Mouse (Mus musculus) lung, postnatal 25 days (tissue): ENCODE data around the gene Zfp385b.
A peak's percentile ranks its signal among the peaks of the same experiment; 100 is the strongest.

Source experiments
- DNase-seq: peaks from one replicate; pipeline ENCODE4 v3.0.0; 2022; ENCODE audit warnings: low spot score

The Zfp385b gene

DNA sequence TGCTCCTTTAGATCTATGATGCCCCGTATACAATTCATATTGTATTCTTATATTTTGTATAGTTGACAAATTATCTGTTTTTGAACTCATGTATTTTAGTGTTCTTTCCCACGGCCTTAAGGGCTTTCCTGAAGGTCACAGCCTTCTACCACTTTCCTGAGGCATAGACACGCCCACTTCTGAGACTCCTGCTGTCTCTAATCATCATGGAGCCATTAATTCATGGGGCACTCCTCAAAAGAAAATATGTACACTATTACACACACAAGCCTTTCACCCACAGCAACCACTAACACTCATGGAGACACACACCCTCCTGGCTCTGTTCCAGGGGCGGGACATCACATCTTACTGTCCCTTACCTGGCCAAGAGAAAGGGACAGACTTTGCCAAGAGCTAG is 232.1 kb downstream of the Zfp385b start:
- no peak for DNase-seq

DNA sequence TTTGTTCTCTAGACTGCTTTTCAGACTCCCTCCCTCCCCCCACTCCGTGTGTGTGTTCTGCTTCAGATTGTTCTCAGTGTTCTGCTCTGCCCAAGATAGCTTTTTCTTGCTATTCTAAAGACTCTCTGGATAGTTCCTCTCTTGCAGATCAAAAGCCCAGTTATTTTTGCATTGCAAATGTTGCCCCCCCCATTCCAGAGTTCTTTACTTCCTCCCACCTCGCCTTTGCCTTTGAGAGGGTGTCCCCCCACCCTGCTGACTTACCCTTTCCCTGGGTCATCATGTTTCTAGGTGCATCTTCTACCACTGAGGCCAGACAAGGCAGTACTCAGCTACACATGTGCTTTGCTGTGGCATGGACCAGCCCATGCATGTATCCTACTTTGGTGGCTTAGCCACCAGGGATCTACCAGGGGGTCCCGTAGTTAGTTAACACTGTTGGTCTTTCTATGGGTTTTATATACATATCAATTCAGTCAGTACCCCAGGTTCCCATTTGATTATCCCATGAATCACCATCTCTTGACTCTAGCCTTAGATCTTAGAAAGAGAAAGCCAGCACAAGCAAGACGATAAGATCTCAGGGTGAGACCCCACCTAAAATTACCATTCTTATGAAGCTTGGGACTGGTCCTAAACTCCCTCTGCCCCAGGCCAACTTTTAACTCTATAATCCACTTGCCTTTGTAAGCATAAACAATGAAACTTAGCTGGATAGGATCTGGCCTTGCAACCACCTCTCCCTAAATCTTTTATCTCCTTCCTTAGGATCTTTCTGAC is 232.7 kb downstream of the Zfp385b start:
- no peak for DNase-seq

DNA sequence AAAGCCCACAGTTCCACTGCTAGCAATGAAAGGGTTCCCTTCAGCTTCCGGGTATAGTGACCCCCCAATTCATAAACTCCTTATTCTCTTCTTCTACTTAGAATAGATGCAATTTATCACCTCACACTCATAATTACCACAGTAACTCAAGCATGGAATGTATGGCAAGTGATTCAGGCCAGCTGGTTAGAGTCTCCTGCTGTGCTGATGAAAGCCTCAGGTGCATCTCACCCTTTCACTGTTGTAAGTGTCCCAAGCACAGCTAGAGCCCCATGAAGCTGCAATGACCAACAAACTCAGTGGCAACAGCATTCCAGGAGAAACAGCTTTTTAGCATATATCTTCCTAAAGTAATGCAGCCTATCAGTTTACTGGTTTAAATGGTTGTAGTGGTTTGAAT is 235.9 kb downstream of the Zfp385b start:
- no peak for DNase-seq

DNA sequence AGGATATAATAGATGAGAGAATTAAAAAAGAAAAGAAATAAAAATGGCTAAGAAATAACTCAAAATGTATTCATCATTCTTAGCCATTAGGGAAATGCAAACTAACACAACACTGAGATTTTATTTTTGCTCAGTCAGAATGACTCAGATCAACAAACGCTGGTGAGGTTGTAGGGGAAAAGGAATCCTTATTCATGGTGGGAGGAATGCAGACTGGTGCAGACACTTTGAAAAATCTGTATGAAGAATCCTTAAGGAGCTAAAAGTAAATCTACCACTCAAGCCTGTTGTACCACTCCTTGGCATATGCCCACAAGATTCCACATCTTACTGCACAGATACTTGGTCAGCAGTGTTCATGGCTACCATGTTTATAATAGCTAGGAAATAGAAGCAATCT is 242.9 kb downstream of the Zfp385b start:
- no peak for DNase-seq

DNA sequence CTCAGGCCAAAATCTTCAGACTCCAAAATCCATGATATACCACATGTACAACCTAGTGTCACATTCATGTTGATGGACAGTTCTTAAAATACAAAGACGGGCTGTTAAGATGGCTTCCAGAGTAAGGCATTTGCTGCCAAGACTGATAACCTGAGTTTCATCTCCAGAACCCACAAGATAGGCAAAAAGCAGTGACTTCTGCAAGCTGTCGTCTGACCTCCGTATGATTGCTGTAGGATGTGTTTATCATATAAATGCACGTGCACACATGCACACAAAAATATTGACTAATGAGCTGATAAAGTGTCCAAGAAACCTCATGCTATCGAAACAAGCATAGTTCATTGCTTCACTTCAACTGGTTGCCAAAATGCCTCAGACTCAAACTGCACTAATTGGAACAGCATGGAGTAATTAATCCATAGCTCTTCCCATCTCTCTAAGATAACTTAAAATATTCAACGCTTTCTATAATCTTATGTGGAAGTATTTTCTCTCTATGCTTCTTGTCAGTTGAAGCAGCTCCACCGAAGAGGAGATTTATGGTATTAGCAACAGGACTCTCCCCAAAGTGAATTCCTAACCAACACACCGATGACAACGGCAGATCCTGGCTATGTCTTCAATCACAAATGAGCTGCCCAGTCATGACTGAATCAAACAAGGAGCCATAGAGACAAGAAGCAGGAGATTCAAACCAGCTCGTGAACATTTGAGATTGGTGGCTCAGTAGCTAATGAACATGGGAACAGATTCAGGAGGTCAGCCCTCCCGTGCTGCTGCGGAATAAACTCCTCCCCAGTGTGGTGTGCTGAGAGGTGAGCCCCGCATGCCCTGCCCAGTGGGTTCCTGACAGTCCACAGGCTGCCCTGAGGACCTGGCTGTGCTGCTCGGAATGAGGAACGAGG is 251.7 kb downstream of the Zfp385b start:
- no peak for DNase-seq

DNA sequence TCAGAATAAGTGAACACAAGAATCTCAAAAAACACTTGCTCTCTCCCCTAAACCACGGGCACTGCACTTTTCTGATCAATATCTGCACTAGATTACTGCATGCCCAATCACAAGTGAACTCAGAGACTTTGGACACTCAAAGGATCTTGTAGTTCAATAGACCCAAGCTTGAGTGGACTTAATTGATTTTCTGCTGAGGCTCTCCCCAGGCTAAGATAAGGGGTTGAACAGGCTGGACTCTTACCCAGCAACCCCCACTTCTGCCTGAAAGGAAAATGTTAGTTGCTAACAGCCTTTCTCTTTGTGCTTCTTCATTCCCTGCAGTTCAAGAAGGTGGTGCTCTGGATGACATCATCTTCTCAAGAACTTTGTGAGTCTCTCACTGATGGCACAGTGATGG is 255.7 kb downstream of the Zfp385b start:
- DNase-seq, result no peak

DNA sequence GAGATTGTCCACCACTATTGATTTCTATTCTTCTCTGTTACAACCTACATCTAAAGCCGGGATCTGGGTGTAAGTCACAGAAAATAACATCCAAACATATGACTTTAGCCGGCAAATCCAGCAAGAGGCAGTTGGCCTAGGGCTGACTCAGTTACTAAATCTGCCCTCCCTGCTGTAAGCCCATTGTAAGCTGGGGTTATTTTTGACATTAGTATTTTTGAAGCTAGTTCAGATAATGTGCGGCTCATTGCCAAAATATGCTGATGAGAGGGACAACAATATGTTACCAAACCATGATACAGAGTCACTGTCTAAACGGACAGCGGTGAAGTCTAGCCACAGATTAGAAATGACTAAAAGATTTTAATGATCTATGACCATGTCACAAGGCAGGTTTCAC is 257.5 kb downstream of the Zfp385b start:
- no peak for DNase-seq

DNA sequence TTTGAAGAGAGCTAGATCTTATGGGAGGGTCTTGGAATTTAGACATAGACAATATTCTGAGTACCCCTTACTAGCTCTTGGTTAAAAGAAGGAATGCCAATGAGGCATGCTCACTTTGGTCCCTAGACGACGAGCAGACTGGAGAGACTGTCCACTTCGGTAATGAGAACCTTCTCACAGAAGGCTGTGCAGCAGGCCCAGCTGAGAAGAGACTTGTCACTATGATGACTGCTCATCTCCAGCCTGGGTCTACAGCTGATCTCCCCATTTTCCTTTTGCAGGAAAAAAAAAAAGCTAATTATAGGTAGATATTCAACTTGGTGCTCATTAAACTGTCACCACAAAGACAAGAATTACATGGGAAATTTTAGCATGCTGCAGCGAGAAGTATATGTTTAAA is 262.5 kb downstream of the Zfp385b start:
- no peak for DNase-seq

DNA sequence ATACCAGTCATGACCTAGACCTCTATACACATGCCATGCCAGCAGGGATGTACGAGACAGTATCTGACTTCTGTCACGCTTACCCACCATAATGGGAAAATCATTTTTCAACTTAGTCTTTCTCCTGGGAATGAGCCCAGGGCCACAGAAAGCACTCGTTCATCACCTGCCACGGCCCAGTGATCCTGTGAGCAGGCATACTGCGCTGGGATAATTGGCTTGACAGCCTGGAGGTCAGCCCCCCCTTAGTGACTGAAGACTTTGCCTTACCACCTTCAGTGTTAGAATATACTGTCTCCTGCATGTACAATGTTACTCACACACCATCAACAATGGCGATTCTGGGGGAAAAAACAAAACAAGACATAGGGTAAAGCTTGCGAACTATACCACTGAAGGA is 263.5 kb downstream of the Zfp385b start:
- DNase-seq, result no peak

DNA sequence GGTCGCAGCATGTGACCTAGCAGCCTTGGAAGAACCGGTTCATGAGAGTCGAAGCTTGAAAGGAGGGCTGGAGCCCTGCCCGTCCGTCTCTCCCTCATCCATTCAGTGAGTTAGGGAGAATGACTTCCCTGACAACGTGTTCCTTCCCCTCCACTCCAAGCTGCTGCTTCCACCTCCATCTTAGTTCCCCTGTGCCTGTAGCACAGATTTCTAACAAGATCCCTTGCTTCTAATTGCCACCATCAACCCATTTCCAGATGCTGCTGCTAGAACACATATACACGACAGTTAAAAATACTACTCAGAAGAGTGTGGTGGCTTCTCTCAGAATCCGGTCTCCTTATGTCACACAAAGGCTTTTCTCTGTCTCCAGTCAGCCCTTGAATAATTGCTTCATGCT is 266.8 kb downstream of the Zfp385b start:
- no peak for DNase-seq

DNA sequence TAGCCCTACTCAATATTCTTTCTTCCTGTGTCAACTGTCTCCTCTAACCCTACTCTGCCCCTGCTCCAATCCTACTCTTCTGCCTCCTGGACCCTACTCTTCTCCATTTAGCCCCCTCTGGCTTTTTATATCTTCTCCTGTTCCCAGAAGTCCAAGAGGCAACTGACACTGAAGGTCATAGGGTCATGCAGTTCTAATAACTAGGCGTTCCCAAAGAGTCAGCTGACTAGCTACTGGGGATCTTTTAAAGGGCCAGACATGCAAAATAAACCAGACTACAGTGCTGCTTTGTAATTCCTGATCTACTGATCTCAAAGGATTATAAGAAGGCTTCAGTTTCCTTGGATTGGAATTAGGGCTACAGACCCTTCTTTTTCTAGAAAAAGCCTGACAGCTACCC is 276.1 kb downstream of the Zfp385b start:
- no peak for DNase-seq

DNA sequence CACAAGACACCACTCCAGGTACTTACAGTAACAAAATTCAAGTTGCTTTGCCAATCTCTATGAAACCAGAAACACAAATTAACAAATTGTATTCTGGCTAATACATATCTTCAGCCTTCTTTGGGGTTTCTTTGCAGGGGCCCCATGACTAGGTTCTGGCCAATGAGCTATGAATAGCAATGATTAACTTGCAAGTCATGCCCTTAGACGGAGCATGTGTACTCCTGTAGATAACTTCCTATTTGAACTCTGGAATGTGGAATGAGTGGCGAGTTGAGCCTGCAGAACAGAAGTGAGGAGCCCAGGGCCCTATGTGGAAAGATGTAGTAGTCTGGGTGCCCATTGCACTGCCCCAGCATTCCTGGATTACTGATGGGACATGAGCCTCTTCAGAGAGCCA is 276.8 kb downstream of the Zfp385b start:
- DNase-seq, result no peak

DNA sequence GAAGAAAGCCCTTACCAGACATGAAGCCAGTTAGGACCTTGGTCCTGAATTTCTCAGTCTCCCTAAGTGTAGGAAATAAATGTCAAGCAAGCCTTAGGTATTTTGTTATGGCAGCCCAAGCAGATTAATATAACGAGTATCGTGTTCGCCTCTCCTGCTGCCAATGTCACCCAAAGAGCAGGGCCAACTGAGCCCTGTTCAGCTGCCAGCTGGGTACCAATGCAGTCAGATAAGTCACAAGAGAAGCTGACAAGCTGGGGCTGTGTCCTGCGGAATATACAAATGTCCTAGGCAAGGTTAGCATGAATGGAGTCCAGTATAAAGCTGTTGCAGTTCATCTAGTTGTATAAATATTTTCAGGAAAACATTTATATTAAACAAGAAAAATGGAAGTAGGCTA is 277.8 kb downstream of the Zfp385b start:
- DNase-seq, result no peak

DNA sequence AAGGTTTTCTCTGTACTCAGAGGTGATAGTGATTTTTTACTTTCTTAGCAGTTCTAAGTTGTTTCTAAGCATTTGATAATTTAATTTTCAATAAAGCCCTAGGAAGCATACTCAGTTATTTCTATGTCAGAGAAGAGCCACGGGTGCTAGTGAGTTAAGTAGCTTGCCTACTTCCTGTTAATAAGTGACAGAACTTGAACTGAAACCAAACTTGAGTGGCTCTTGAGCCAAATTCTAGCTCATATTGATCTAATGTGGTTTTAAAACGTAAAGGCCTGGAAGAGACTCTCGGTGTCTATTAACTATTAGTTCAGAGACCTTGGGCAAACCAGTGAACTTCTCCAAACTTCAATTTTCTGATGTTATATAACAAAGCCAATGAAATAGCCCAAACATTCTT is 278.6 kb downstream of the Zfp385b start:
- DNase-seq, result peak; percentile 30

DNA sequence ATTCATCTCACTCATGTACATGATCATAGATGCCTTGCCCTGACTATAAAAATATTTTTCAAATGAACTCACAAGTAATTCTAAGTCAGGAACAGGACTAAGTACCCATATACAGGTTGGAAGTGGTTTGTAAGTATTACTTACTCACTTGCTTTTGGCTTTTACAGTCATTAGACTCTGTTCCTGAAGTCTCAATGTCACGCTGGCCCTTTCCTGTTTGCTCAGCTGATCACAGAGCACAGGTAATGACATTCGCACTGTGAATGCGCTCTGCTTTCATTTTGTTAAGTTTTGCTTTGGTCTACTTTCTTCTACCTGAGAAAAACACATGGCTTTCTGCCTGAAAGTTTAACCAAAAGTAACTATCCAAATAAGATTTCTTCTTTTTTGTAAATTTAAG is 282.9 kb downstream of the Zfp385b start:
- DNase-seq, result no peak

DNA sequence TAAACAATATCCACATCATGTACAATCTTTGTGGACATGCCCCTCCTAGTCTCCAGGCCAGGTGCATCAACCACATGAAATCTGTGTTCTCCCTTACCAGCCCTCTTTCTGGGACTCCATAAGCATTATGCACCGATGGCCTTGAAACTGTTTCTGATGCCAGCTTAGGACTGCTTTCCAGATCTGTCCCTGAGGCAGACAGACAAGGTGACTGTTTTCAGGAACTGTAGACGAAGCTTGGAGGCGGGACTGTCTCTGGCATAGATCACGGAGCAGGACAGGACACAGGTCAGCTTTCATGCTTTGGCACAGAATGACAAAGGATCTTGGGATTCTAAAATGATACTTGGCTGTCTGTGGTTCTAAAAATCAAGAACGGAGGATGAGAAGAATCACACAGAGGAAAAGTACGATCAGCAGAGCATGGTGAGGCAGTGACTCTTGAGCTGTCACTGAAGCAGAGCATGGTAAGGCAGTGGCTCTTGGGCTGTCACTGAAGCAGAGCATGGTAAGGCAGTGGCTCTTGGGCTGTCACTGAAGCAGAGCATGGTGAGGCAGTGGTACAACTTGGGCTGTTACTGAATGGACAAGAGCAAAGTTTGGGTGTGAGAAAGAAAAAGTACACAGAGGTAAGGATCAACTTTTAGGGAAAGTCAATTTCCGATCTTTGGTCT is 291.2 kb downstream of the Zfp385b start:
- no peak for DNase-seq

DNA sequence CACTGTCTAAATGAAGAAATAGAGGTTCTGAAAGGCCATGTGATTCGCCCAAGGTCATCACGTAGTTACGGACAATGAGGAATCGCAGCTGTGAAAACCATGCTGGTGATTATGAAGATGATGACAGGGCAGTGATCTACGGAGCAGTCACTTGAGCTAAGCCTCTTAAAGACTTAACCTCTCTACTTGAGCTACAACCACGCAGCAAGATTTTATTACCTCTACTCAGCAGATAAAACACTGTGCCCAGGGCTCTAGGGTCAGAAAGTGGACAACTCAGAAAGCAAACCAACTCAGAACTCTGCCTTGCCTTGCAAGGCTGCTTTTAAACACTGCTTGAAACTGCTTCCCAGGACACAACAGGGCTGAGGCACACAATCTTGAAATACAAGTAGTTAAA is 291.8 kb downstream of the Zfp385b start:
- DNase-seq, result no peak

DNA sequence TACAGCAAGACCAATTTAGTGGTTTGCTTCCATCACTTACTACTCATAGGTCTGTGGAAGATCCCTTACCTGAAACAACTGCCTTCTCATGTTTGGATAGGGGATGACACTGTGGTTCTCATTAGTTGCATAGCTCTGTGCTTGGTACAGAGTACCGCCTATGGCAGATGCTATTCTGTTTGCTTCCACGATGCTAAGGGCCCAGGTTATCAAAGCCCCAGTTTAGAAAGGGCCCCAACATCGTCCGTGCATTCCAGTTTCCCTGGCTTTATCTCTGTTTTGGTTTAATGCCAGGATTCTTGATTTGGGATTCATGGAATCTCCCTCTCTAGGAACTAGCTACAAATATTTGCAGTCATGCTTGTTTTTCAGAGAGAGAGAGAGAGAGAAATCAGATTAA is 292.6 kb downstream of the Zfp385b start:
- DNase-seq, result no peak

DNA sequence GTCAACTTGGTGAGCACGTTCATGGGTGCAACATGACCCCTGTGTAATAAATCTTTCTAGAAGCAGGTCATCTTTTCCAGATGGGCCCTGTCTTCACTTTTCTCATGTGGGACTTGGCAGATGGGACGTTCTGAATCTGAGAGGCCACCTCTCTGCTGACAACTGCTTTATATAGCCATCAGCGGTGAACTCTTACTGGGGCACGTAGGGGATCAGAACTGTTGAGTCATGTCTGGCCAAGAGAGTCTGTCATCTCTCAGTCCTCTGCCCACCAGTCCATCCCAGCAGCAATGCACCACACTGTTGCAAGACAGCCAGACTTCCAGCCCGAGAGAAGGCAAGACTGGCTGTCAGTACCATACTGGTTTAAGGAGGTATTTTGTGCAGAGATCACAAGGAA is 293.1 kb downstream of the Zfp385b start:
- no peak for DNase-seq

DNA sequence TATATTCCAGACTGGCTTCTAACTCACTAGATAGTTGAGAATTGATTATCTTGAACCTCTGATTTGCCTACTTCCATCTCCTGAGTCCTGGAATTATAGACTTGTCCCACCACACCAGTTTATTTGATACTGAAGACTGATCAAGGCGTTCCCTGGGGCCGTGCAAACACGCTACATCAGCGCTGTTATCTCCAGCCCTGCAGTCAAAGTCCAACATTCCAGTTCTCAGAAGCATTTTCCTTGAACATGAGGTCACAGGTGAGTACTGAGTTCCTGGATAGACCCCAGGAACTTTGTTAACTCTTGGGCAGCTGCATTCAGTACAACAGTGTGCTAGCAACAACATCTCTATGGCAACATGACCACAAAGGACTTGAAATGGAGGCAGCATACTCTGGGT is 297.2 kb downstream of the Zfp385b start:
- no peak for DNase-seq

DNA sequence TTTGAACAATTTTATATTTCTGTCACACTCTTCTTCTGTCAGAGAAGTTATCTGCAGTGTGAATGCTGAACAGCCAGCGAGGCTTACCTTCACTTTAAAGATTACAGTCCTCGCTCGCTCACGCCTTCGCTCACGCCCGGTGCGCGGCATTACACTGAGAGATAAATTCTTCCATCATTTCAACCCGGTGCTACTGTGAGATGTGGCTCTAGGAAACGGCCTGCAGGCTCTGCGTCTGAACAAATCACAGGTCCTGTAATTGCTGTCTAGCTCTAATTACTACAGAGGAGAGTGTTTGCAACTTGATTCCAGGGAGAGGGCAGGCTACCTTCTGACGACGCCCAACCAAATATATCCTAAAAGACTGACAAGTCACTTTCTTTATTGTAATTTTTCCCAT is 300.1 kb downstream of the Zfp385b start:
- DNase-seq, result no peak

DNA sequence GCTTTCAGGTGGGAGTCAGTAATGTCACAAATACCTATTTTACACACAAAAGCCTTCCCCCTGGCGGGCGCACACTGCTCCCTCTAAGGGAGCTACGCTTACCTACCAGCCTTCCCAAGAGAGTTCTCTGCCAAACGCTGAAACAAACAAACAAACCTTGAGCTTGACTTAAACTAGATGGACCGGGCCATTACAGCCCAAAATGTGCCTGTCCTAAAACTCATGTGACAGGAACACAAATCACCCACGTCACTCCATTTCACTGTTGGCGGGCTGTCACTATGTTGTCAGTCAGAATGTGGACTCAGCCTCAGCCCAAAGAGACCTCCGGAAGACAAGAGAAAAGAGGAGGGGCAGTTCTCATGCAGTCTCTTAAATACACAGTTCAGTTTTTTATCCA is 300.7 kb downstream of the Zfp385b start:
- DNase-seq, result no peak

DNA sequence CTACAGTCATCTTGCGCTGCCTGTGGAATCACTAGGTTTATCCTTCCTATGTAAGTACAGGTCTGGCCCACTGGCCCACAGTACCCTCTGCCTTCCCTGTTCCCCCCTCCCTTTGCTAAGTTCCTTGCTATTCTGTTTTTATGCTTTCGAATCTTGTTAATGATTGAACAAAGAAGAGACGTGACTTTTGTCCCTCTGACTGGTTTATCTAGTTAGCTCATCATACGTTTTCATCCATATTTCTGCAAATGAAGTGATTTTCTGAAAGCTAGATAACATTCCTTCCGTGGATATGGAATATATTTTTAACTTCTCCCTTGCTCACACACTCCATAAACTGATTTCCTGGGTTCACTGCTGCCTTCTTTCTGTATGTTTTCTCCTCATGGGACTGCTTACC is 302.8 kb downstream of the Zfp385b start:
- no peak for DNase-seq
